Mouse (Mus musculus): ENCODE results near the gene Gfer.
"Not testable (repeated sequence)": the region's sequence is repeated elsewhere in the genome, so short reads cannot be mapped to it uniquely, and the experiment has no call there.

The Gfer gene

GRCm38 (mm10) chr17:24687146-24687595, 8.8 kb downstream of the Gfer start:
- DNase-seq (ENCODE audit: low spot score): peak; percentile 56

- DNase-seq (ENCODE audit: low spot score): peak; percentile 60
Measured at GRCm38 (mm10) chr17:24686514-24686913, 9.4 kb downstream of the Gfer start.

- no peak for DNase-seq (ENCODE audit: low spot score)
Measured at GRCm38 (mm10) chr17:24677500-24678080, 18.4 kb downstream of the Gfer start.

DNA sequence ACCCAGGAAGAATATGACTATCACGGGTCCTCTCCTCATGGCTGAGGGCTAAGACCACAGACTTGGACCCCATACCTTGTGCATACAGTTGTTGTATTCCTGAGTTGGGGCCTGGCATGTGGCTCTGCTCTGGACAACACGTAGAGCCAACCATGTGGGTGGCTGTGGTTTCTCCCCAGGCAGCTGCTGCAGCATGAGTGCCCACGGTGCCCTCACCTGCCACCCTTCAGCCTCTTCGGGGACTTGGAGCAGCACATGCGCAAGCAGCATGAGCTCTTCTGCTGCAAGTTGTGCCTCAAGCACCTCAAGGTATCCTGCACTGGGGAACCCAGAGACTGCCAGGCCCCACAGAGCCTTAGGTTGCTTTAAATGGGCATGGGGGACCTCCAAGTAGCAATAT, 19.1 kb downstream of the Gfer start:
- no peak for DNase-seq (ENCODE audit: low spot score)

- DNase-seq (ENCODE audit: low spot score): peak; percentile 75
Measured at GRCm38 (mm10) chr17:24676187-24676586, 19.8 kb downstream of the Gfer start.

GRCm38 (mm10) chr17:24674277-24674676, 21.7 kb downstream of the Gfer start:
- DNase-seq (ENCODE audit: low spot score): no peak

GRCm38 (mm10) chr17:24672141-24672540, 23.8 kb downstream of the Gfer start:
- peak; percentile 74 for DNase-seq (ENCODE audit: low spot score)

GRCm38 (mm10) chr17:24671346-24671745, 24.6 kb downstream of the Gfer start:
- DNase-seq (ENCODE audit: low spot score): no peak

GRCm38 (mm10) chr17:24670246-24670844, 25.6 kb downstream of the Gfer start:
- DNase-seq (ENCODE audit: low spot score): no peak

DNA sequence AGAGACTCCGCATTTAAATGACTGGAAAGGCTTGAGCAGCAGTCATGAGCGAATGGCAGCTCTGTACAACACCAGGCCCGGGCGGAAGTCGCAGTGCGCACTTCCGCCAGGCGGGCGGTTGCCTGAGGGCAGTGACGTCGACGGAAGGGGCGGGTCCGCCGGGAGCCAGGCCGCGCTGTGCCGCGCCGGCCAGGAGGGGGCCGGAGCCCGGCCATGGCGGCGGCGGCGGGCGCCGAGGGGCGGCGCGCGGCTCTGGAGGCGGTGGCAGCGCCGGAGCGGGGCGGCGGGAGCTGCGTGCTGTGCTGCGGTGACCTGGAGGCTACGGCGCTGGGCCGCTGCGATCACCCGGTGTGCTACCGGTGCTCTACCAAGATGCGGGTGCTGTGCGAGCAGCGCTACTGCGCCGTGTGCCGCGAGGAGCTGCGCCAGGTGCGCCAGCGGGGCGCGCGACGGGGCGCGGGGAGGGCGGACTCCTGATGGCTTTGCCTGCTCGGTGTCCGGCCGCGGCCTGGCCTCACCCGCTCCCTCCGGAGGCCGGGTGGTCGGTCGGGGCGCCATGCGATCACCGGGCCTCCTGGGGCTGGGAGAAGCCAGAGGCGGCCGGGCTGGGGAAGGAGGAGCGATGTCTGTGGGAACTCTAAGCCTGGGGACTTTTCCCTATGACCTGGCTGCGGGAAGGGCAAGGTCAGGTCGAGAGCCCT, 26.3 kb downstream of the Gfer start, which contains the start of gene Zfp598:
Gene Zfp598, plus strand, starts transcription at position 143 of the 701 bp plus-strand sequence.
- DNase-seq (ENCODE audit: low spot score): peak; percentile 96

DNA sequence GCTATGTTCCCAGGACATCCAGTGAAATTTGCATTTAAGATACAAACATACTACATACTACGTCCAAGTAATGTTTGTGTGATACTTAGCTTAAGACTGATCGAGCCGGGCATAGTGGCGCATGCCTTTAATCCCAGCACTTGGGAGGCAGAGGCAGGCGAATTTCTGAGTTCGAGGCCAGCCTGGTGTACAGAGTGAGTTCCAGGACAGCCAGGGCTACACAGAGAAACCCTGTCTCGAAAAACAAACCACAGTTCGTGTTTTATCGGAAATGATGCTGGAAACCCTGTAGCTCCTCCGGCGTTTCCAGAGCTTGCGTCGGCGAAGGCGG, 26.8 kb downstream of the Gfer start:
- not testable (repeated sequence) for DNase-seq (ENCODE audit: low spot score)

GRCm38 (mm10) chr17:24667416-24667815, 28.5 kb downstream of the Gfer start:
- peak; percentile 90 for DNase-seq (ENCODE audit: low spot score)

- not testable (repeated sequence) for DNase-seq (ENCODE audit: low spot score)
Measured at GRCm38 (mm10) chr17:24667011-24667410, 28.9 kb downstream of the Gfer start.

DNA sequence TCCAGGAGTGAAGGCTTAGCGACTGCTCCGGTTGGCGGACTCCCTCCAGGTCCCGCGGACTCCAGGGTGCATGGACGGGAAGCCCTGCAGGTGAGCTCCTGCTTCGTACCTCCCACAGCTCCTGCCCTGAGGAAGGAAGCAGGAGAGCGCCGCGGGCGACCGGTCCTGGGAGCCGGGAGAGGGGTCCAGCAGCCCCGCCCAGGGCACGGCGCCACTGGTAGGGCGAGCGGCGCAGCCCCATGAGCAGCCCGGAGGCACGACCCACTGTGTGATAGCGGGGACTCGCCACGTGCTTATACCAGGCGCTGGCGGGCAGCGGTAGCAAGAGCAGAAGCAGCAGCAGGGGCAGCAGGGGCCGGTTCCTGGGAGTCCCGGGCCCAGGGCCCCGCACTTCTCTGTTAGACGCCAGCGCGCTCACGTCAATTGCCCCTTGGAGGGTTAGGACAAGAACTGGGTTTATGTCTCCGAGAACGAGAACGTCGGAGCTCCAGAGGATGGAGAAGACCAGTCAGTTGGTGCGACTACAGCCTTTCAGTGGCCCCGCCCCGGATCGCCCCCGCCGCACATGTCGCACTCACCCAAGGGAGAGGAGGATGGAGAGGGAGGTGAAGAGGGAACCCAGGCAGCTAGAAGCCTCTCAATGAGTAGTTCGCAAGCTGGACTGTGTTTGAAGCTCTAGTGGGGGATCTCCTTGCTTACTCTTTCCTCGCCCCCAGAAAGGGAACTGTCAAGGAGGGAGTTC, 37.8 kb downstream of the Gfer start, which contains the start of gene Npw:
Gene Npw, minus strand, starts transcription at position 441 of the 742 bp plus-strand sequence.
- DNase-seq (ENCODE audit: low spot score): no peak

DNA sequence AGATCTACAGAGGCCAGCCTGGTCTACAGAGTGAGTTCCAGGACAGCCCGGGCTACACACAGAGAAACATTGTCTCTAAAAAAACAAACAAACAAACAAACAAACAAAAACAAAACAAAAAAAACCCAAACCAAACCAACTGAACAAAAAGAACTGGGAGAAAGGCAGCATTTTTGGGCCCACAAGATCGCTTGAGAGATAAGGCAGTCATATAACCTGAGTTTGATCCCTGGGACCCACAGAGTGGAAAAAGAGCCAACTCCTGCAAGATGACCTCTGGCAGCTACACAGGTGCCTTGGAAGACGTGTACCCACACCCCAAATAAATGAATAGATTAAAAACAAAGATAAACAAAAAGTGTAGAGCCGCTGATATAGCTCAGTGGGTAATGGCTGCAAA, 41.0 kb downstream of the Gfer start:
- DNase-seq (ENCODE audit: low spot score): no peak

- peak; percentile 90 for DNase-seq (ENCODE audit: low spot score)
Measured at GRCm38 (mm10) chr17:24653967-24654710, 41.8 kb downstream of the Gfer start.

DNA sequence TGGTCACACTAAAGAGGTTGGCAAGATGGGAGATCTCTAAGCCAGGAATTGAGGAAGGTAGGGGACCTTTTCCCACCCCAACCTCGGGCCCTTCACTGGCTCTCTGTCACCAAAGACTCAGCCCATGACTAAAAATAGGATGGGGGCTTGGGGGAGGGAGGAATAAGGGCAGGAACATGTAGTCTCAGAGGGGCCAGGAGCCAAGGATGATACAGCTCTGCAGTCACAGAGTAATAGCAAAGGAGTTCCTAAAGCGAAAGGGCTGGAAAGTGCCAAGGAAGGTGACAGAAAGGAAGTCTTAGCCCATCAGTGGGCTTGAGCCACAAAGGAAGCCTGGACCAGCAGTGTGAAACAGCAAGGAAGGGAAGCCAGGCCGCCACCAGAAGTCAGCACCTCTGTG, 44.1 kb downstream of the Gfer start:
- DNase-seq (ENCODE audit: low spot score): no peak

DNA sequence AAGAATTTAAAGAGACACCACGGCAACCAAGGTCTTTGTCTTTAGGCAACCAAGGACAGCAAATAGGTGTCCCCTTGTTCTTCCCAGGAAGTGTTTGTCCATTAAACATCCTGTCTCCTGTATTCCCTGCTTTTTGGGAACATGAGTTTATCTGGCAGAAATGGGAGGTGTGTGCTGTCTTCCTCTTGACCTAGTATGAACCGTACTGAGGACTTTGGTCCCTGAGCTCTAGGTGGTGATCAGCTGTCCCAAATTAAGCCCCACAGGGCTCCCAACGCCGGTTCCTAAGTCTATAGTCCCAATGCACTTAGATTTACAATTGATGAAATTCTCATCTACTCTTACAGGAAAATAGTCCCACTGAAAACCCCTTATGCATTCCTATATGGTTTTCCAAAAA, 45.2 kb downstream of the Gfer start:
- DNase-seq (ENCODE audit: low spot score): no peak

- peak; percentile 61 for DNase-seq (ENCODE audit: low spot score)
Measured at GRCm38 (mm10) chr17:24650070-24650616, 45.8 kb downstream of the Gfer start, which contains the start of gene Slc9a3r2. Gene Slc9a3r2 (minus strand): TSS chr17:24650327.

GRCm38 (mm10) chr17:24649581-24650069, 46.3 kb downstream of the Gfer start:
- DNase-seq (ENCODE audit: low spot score): peak; percentile 73

- DNase-seq (ENCODE audit: low spot score): no peak
Measured at GRCm38 (mm10) chr17:24648731-24649377, 47.1 kb downstream of the Gfer start.

Measured in lung, postnatal 25 days (tissue).